Mouse (Mus musculus) frontal cortex, postnatal 36 days (tissue): ENCODE measurements around the gene Pla2g16.

Experiments
- DNase-seq, 2 experiments: peaks; one replicate each; pipeline ENCODE4 v3.0.0; 2022; ENCODE audit warnings: low spot score in 2 of 2

The Pla2g16 gene

GRCm38 (mm10) chr19:7564457-7564856 lies 7.2 kb downstream of the Pla2g16 start:
- DNase-seq, result no peak

GRCm38 (mm10) chr19:7566826-7567225 lies 9.6 kb downstream of the Pla2g16 start:
- peak; percentile 31 to 37 for DNase-seq

GRCm38 (mm10) chr19:7568364-7568763 lies 11.1 kb downstream of the Pla2g16 start:
- DNase-seq, result no peak

GRCm38 (mm10) chr19:7569650-7570049 lies 12.4 kb downstream of the Pla2g16 start:
- DNase-seq, result no peak

GRCm38 (mm10) chr19:7576180-7576579 lies 18.9 kb downstream of the Pla2g16 start:
- no peak for DNase-seq

GRCm38 (mm10) chr19:7577710-7578109 lies 20.5 kb downstream of the Pla2g16 start:
- no peak for DNase-seq

GRCm38 (mm10) chr19:7581042-7581441 lies 23.8 kb downstream of the Pla2g16 start:
- no peak for DNase-seq

- no peak for DNase-seq
Observed at GRCm38 (mm10) chr19:7583101-7583500, 25.8 kb downstream of the Pla2g16 start.

- no peak for DNase-seq
Observed at GRCm38 (mm10) chr19:7583599-7583998, 26.3 kb downstream of the Pla2g16 start.

- DNase-seq, result no peak
Observed at GRCm38 (mm10) chr19:7585279-7585678, 28.0 kb downstream of the Pla2g16 start.

GRCm38 (mm10) chr19:7585764-7586163 lies 28.5 kb downstream of the Pla2g16 start:
- no peak for DNase-seq

GRCm38 (mm10) chr19:7590795-7591194 lies 33.5 kb downstream of the Pla2g16 start:
- no peak for DNase-seq

GRCm38 (mm10) chr19:7592018-7592417 lies 34.8 kb downstream of the Pla2g16 start:
- no peak for DNase-seq

GRCm38 (mm10) chr19:7595534-7595933 lies 38.3 kb downstream of the Pla2g16 start:
- DNase-seq, result peak; percentile 31 to 75

GRCm38 (mm10) chr19:7598481-7598880 lies 41.2 kb downstream of the Pla2g16 start:
- no peak for DNase-seq

- no peak for DNase-seq
Observed at GRCm38 (mm10) chr19:7601551-7601950, 44.3 kb downstream of the Pla2g16 start.

GRCm38 (mm10) chr19:7604107-7604506 lies 46.8 kb downstream of the Pla2g16 start:
- no peak for DNase-seq

- DNase-seq, result no peak
Observed at GRCm38 (mm10) chr19:7605013-7605412, 47.8 kb downstream of the Pla2g16 start.

- peak; percentile 43 to 66 for DNase-seq
Observed at GRCm38 (mm10) chr19:7605930-7606783, 48.9 kb downstream of the Pla2g16 start.

GRCm38 (mm10) chr19:7606801-7607689 lies 49.8 kb downstream of the Pla2g16 start, which contains the start of gene Lgals12:
Lgals12 (minus strand) TSS chr19:7607193.
- peak; percentile 35 to 68 for DNase-seq

GRCm38 (mm10) chr19:7607690-7608201 lies 50.5 kb downstream of the Pla2g16 start:
- DNase-seq, result no peak
